ENCODE assay signal across 13 mouse cellular contexts in the genomic region with DNA sequence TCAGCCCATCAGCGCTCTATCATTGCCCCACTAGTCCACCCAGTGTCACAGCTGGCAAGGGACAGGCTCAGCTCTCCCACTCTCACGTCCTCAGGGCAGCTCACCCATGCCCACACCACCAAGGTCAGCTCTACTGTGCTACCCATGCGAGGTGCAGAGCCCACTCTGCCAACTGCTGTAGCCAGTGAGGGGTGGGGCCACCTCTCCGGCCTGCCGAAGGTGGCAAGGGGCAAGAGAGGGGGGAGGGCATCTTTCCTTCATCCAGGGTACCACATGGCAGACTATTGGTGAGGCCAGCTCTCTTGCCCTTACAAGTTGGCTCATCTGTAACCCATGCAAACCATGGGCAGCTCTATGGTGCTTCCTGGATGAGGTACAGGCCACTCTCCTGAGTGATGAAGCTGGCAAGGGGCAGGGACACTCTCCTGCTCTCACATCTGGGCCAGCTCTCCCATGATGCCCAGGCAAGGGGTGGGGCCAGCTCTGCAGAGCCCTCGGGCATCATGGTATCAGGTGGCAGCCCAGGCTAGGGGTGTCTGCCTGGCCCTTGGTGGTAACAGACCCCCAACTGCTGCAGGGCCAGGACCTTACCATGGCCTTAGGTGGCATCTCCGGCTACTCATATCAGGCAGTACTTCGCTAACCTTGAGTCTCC. TPM values are rescaled to one million over a fixed set of nuclear protein-coding genes. Genes with fewer than 3 reads are reported as not detected.
DNase-seq lines count a peak whose midpoint lies in the region; ATAC-seq and TF ChIP-seq lines count a peak whose summit lies in the region.
"Had no signal": no experiment of that assay in that cellular context is flagged by ENCODE, and none has a peak within 500 bp of the region (broad histone marks: within the 10 kb centered on the region; RNA-seq: fewer than 3 reads in every experiment).

No protein-coding gene starts in this region.

- peaks cover 33% of the 10 kb centered on the region for H3K4me1 ChIP-seq in liver, embryonic 12.5 days
- peaks cover 42% of the 10 kb centered on the region for H3K4me1 ChIP-seq in liver, postnatal 0 days (ENCODE audit: insufficient read depth)
- no peaks in the 10 kb centered on the region for H3K4me1 ChIP-seq in hindbrain, postnatal 0 days (ENCODE audit: insufficient read depth, low read length)
- H3K4me1 ChIP-seq in midbrain, postnatal 0 days (ENCODE audit: insufficient read depth, low read length): no peaks in the 10 kb centered on the region
- H3K4me1 ChIP-seq: stomach, embryonic 15.5 days had no signal

- peak; percentile 92 for DNase-seq in heart, adult 11 months
- no peak for DNase-seq in heart, postnatal 36 days
- DNase-seq in liver, postnatal 0 days: no peak
- no peak for DNase-seq in hindbrain, postnatal 0 days (ENCODE audit: low spot score)
- DNase-seq in midbrain, postnatal 0 days (ENCODE audit: low spot score): no peak
- no peak for DNase-seq in frontal cortex, postnatal 25 days (ENCODE audit: low spot score in 2 of 2)
- no peak for DNase-seq in left cerebral cortex, adult 11 months (ENCODE audit: low spot score)
- DNase-seq: cerebellum, adult 2 months; lung, adult 2 months; thymus, postnatal 14 days had no signal

- H3K27me3 ChIP-seq in liver, embryonic 12.5 days (replicated peaks): no peaks in the 10 kb centered on the region
- H3K27me3 ChIP-seq in liver, postnatal 0 days (ENCODE audit: insufficient read depth, low read length): no peaks in the 10 kb centered on the region
- no peaks in the 10 kb centered on the region for H3K27me3 ChIP-seq in hindbrain, postnatal 0 days (ENCODE audit: insufficient read depth, low read length)
- H3K27me3 ChIP-seq in midbrain, postnatal 0 days (ENCODE audit: insufficient read depth, low read length): no peaks in the 10 kb centered on the region
- H3K27me3 ChIP-seq: stomach, embryonic 15.5 days had no signal

- 0 out of 2 replicates have a peak, but pooled peaks have one; percentile 7 for ATAC-seq in liver, embryonic 12.5 days
- ATAC-seq in liver, postnatal 0 days: no peak
- peak; percentile 24; the same call in 1 of the 2 replicates for ATAC-seq in hindbrain, postnatal 0 days
- peak; percentile 26; the same call in 1 of the 2 replicates for ATAC-seq in midbrain, postnatal 0 days (ENCODE audit: low FRiP score)

- H3K4me3 ChIP-seq in liver, embryonic 12.5 days: no peak overlapping the region
- no peak overlapping the region for H3K4me3 ChIP-seq in liver, postnatal 0 days (ENCODE audit: low read depth, low read length)
- H3K4me3 ChIP-seq in hindbrain, postnatal 0 days (ENCODE audit: low read length): no peak overlapping the region
- H3K4me3 ChIP-seq in midbrain, postnatal 0 days (ENCODE audit: low read depth, low read length): no peak overlapping the region
- H3K4me3 ChIP-seq: erythroblast, embryonic 14.5 days; stomach, embryonic 15.5 days had no signal

- intact Hi-C loops in heart, postnatal 36 days (cut with DNase I): no loop called here

- TF ChIP-seq CTCF in liver, postnatal 0 days (IDR thresholded peaks at IDR 0.05; ENCODE audit: low read depth): no peak
- TF ChIP-seq CTCF in hindbrain, postnatal 0 days (IDR thresholded peaks at IDR 0.05; ENCODE audit: low read depth): no peak
- no peak for TF ChIP-seq CTCF in midbrain, postnatal 0 days (IDR thresholded peaks at IDR 0.05)

- no peak overlapping the region for H3K27ac ChIP-seq in liver, embryonic 12.5 days
- no peak overlapping the region for H3K27ac ChIP-seq in liver, postnatal 0 days (ENCODE audit: low read depth)
- no peak overlapping the region for H3K27ac ChIP-seq in hindbrain, postnatal 0 days
- no peak overlapping the region for H3K27ac ChIP-seq in midbrain, postnatal 0 days (ENCODE audit: low read depth, low read length)
- H3K27ac ChIP-seq: stomach, embryonic 15.5 days had no signal

- H3K4me2 ChIP-seq in liver, embryonic 12.5 days: no peak overlapping the region
- no peak overlapping the region for H3K4me2 ChIP-seq in liver, postnatal 0 days (ENCODE audit: low read depth, low read length)
- H3K4me2 ChIP-seq in hindbrain, postnatal 0 days (ENCODE audit: low read depth, low read length): no peak overlapping the region
- H3K4me2 ChIP-seq in midbrain, postnatal 0 days (ENCODE audit: low read depth, low read length, poor library complexity, severe bottlenecking): no peak overlapping the region
- H3K4me2 ChIP-seq: stomach, embryonic 15.5 days had no signal

- H3K9ac ChIP-seq in liver, embryonic 12.5 days: no peak overlapping the region
- no peak overlapping the region for H3K9ac ChIP-seq in liver, postnatal 0 days (replicated peaks)
- H3K9ac ChIP-seq in hindbrain, postnatal 0 days (replicated peaks; ENCODE audit: low read length): no peak overlapping the region
- H3K9ac ChIP-seq in midbrain, postnatal 0 days (replicated peaks; ENCODE audit: low read length, poor library complexity, severe bottlenecking): no peak overlapping the region
- H3K9ac ChIP-seq: stomach, embryonic 15.5 days had no signal

- no peak for TF ChIP-seq EP300 in liver, postnatal 0 days (IDR thresholded peaks at IDR 0.05; ENCODE audit: low read depth)

- no peaks in the 10 kb centered on the region for H3K9me3 ChIP-seq in liver, embryonic 12.5 days (replicated peaks)
- H3K9me3 ChIP-seq in liver, postnatal 0 days (ENCODE audit: low read length): no peaks in the 10 kb centered on the region
- no peaks in the 10 kb centered on the region for H3K9me3 ChIP-seq in hindbrain, postnatal 0 days (ENCODE audit: low read length)
- H3K9me3 ChIP-seq in midbrain, postnatal 0 days (ENCODE audit: low read length): no peaks in the 10 kb centered on the region
- H3K9me3 ChIP-seq: stomach, embryonic 15.5 days had no signal

- H3K36me3 ChIP-seq in liver, embryonic 12.5 days: no peaks in the 10 kb centered on the region
- no peaks in the 10 kb centered on the region for H3K36me3 ChIP-seq in liver, postnatal 0 days (replicated peaks; ENCODE audit: insufficient read depth, low read length)
- no peaks in the 10 kb centered on the region for H3K36me3 ChIP-seq in hindbrain, postnatal 0 days (ENCODE audit: insufficient read depth, low read length)
- H3K36me3 ChIP-seq in midbrain, postnatal 0 days (ENCODE audit: insufficient read depth, low read length): no peaks in the 10 kb centered on the region
- H3K36me3 ChIP-seq: stomach, embryonic 15.5 days had no signal

- 78% methylated on average over 8 of the region's 8 CpGs for WGBS in liver, embryonic 12.5 days (ENCODE audit: insufficient replicate concordance)
- WGBS in liver, postnatal 0 days (ENCODE audit: insufficient replicate concordance): 85% methylated on average over 8 of the region's 8 CpGs
- WGBS in hindbrain, postnatal 0 days: 90% methylated on average over 8 of the region's 8 CpGs
- WGBS in midbrain, postnatal 0 days: 92% methylated on average over 8 of the region's 8 CpGs

RNA-seq across cellular contexts. Expression of a gene that starts 12.9 kb away (rescaled TPM):
- 100 to 1,000 TPM; 203 to 236 TPM for total RNA-seq in heart, postnatal 36 days (2021)
- polyA plus RNA-seq in liver, embryonic 12.5 days (2016; fragmentation: Nextera tagmentation; extraction: Ambion mirVana): 2.8 and 3.4 TPM in 2 replicates
- polyA plus RNA-seq in liver, postnatal 0 days (2015; fragmentation: Nextera tagmentation; extraction: Ambion mirVana): 18.2 and 23.9 TPM in 2 replicates
- total RNA-seq in hindbrain, postnatal 0 days (2014; rRNA removed): 31.5 and 34.8 TPM in 2 replicates
- 35.7 and 36.1 TPM in 2 replicates for polyA plus RNA-seq in hindbrain, postnatal 0 days (2015; fragmentation: Nextera tagmentation; extraction: Ambion mirVana)
- total RNA-seq in midbrain, postnatal 0 days (2014; rRNA removed): 33.6 and 34.0 TPM in 2 replicates
- 30.2 and 33.4 TPM in 2 replicates for polyA plus RNA-seq in midbrain, postnatal 0 days (2015; fragmentation: Nextera tagmentation; extraction: Ambion mirVana)

RNA-seq across cellular contexts. Expression of a gene that starts 42.0 kb away (rescaled TPM):
- total RNA-seq in heart, postnatal 36 days (2021): under 1 TPM; 0.78 to 0.79 TPM
- 45.4 TPM in 2 replicates for polyA plus RNA-seq in liver, embryonic 12.5 days (2016; fragmentation: Nextera tagmentation; extraction: Ambion mirVana)
- 10.1 and 12.5 TPM in 2 replicates for polyA plus RNA-seq in liver, postnatal 0 days (2015; fragmentation: Nextera tagmentation; extraction: Ambion mirVana)
- 10.0 and 10.6 TPM in 2 replicates for total RNA-seq in hindbrain, postnatal 0 days (2014; rRNA removed)
- 6.3 and 7.8 TPM in 2 replicates for polyA plus RNA-seq in hindbrain, postnatal 0 days (2015; fragmentation: Nextera tagmentation; extraction: Ambion mirVana)
- total RNA-seq in midbrain, postnatal 0 days (2014; rRNA removed): 2.8 and 3.9 TPM in 2 replicates
- 2.2 and 2.5 TPM in 2 replicates for polyA plus RNA-seq in midbrain, postnatal 0 days (2015; fragmentation: Nextera tagmentation; extraction: Ambion mirVana)
